Mouse (Mus musculus) forebrain, embryonic 15.5 days (tissue): ENCODE measurements around the gene Gm10260. TPM values are rescaled to one million over a fixed set of nuclear protein-coding genes. Genes with fewer than 3 reads are reported as not detected.

Experiments
- ATAC-seq: fragments of 200-750 bp; cut with Nextera tagmentation; replicated peaks from 2 replicates; pipeline ENCODE4 v1.8.0; 2017; ENCODE audit warnings: mild to moderate bottlenecking, moderate TSS enrichment, moderate library complexity
- H3K27ac ChIP-seq: fragments of 300-500 bp; sonication (generic); replicated peaks from 2 replicates; pipeline ENCODE4 v1.5.1; 2015; ENCODE audit warnings: mild to moderate bottlenecking, inconsistent platforms
- H3K27me3 ChIP-seq: fragments of 300-500 bp; sonication (generic); 2 replicates; pipeline ENCODE4 v1.6.1; 2015; ENCODE audit warnings: inconsistent platforms
- H3K36me3 ChIP-seq: fragments of 300-500 bp; sonication (generic); 2 replicates; pipeline ENCODE4 v1.6.1; 2015; ENCODE audit warnings: mild to moderate bottlenecking, inconsistent platforms
- H3K4me1 ChIP-seq: fragments of 300-500 bp; sonication (generic); 2 replicates; pipeline ENCODE4 v1.6.1; 2015; ENCODE audit warnings: inconsistent platforms
- H3K4me2 ChIP-seq: fragments of 300-500 bp; sonication (generic); replicated peaks from 2 replicates; pipeline ENCODE4 v1.6.1; 2015; ENCODE audit warnings: mild to moderate bottlenecking, inconsistent platforms
- H3K4me3 ChIP-seq: fragments of 300-500 bp; sonication (generic); 2 replicates; pipeline ENCODE4 v1.5.1; 2015; ENCODE audit warnings: mild to moderate bottlenecking, inconsistent platforms
- H3K9ac ChIP-seq: fragments of 300-500 bp; sonication (generic); replicated peaks from 2 replicates; pipeline ENCODE4 v1.6.1; 2015; ENCODE audit warnings: mild to moderate bottlenecking, inconsistent platforms
- H3K9me3 ChIP-seq: fragments of 300-500 bp; sonication (generic); 2 replicates; pipeline ENCODE4 v1.6.1; 2016; ENCODE audit warnings: inconsistent platforms
- WGBS: fragments of 180-500 bp; shearing (Covaris S2); methylation state at CpG from one replicate; pipeline ENCODE4 v1.1.7; 2015; ENCODE audit warnings: mixed read lengths; 5-methylcytosine and 5-hydroxymethylcytosine counted together
- polyA plus RNA-seq: library from polyadenylated mRNA; unstranded; fragments of >200 nt; fragmentation: Nextera tagmentation; extraction: Ambion mirVana; gene quantifications from 2 replicates; pipeline ENCODE4 v1.2.1, GENCODE M21; 2015

Gm10260 gene
- polyA plus RNA-seq, 1 experiment from 2014 or later = 0.59 TPM

- Histone ChIP-seq H3K27ac (no peak overlapping the region), H3K27me3 (no peaks in the 10 kb centered on the region), H3K9ac (no peak overlapping the region), H3K9me3 (no peaks in the 10 kb centered on the region), H3K36me3 (no peaks in the 10 kb centered on the region), H3K4me3 (no peak overlapping the region), H3K4me2 (no peak overlapping the region), H3K4me1 (no peaks in the 10 kb centered on the region; the same call in 1 of the 2 replicates)
- ATAC-seq = no peak
- 85% methylated on average over 7 of the region's 7 CpGs for WGBS
Measured at GRCm38 (mm10) chr13:97781637-97782036, 21.2 kb upstream of the Gm10260 start.

DNA sequence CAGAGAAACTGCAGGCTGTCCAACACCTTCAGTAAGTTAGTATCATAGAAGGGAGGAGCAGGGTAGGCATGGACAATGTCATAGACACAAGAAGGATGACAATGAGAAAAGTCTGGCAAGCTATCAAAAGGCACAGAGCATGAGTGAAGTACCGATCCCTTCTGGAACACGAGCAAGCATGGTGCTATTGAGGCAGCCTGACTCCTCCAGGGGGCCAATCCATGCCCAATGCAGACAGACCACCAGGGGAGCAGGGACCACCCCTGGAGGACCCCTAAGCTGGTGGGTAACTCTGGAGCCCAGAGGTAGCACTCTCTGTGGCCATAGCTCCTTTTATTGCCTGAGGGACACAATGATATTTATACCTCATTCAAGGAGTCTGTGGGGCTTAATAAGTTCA is 20.1 kb upstream of the Gm10260 start:
- Histone ChIP-seq H3K4me3 (no peak overlapping the region), H3K27ac (no peak overlapping the region), H3K36me3 (no peaks in the 10 kb centered on the region), H3K4me2 (no peak overlapping the region), H3K4me1 (no peaks in the 10 kb centered on the region; the same call in 1 of the 2 replicates), H3K27me3 (no peaks in the 10 kb centered on the region), H3K9ac (no peak overlapping the region), H3K9me3 (no peaks in the 10 kb centered on the region)
- no peak for ATAC-seq
- 61% methylated on average over 2 of the region's 2 CpGs for WGBS

GRCm38 (mm10) chr13:97779657-97780445 is 19.4 kb upstream of the Gm10260 start:
- Histone ChIP-seq H3K4me1 (peaks cover 4% of the 10 kb centered on the region; the same call in 1 of the 2 replicates), H3K4me2 (no peak overlapping the region), H3K9me3 (no peaks in the 10 kb centered on the region), H3K27ac (no peak overlapping the region), H3K27me3 (no peaks in the 10 kb centered on the region), H3K9ac (no peak overlapping the region), H3K4me3 (no peak overlapping the region), H3K36me3 (no peaks in the 10 kb centered on the region)
- no peak for ATAC-seq
- WGBS = 83% methylated on average over 8 of the region's 8 CpGs

GRCm38 (mm10) chr13:97778698-97779194 is 18.3 kb upstream of the Gm10260 start:
- Histone ChIP-seq H3K4me2 (no peak overlapping the region), H3K4me1 (peaks cover 6% of the 10 kb centered on the region; the same call in 1 of the 2 replicates), H3K27me3 (no peaks in the 10 kb centered on the region), H3K27ac (no peak overlapping the region), H3K9me3 (no peaks in the 10 kb centered on the region), H3K9ac (no peak overlapping the region), H3K4me3 (no peak overlapping the region), H3K36me3 (no peaks in the 10 kb centered on the region)
- 95% methylated on average over 5 of the region's 5 CpGs for WGBS
- ATAC-seq = no peak

DNA sequence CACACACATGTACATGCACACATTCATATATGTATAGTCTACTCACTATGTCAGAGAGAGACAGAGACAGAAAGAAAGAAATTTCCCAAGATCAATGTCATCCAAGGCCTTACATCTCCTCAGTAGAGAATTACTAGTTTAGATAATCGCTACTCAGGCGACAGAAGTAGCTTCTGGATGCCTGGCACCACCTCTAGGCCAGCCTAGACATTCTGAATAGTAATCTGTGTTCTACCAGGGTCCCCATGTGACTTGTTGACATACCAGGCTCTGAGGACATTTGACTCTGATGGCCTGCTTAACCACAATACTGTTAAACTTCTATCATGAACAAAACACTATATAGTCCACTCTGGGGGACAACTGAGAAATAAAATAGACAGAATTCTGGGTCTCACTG is 17.2 kb upstream of the Gm10260 start:
- H3K27me3 ChIP-seq = no peaks in the 10 kb centered on the region
- ATAC-seq = no peak
- H3K4me3 ChIP-seq = no peak overlapping the region
- H3K9ac ChIP-seq = no peak overlapping the region
- no peak overlapping the region for H3K4me2 ChIP-seq
- no peaks in the 10 kb centered on the region for H3K9me3 ChIP-seq
- H3K27ac ChIP-seq = no peak overlapping the region
- peaks cover 6% of the 10 kb centered on the region; the same call in 1 of the 2 replicates for H3K4me1 ChIP-seq
- no peaks in the 10 kb centered on the region for H3K36me3 ChIP-seq
- WGBS = 81% methylated on average over 2 of the region's 2 CpGs

DNA sequence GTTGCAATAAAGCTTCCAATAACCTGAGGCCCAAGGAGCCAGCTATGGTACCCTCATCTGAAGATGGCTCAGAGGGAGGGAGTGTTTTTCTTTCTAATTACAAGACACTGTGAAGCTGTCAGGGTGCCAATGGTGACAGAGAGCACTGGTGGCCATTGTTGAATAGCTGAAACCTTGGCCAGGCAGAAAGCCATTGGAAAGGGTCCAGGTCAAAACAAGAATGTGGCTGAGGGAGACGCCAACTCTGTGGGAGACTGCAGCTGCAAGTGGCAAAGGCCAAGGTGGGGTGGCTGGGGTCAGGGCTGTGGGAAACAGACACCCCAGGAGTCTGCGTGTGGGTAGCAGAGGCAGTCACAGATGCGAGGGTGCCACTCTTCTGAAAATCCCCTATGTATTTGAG is 16.3 kb upstream of the Gm10260 start:
- H3K27me3 ChIP-seq = no peaks in the 10 kb centered on the region
- no peak overlapping the region for H3K9ac ChIP-seq
- no peak overlapping the region for H3K4me2 ChIP-seq
- no peaks in the 10 kb centered on the region for H3K36me3 ChIP-seq
- WGBS = 56% methylated on average over 3 of the region's 3 CpGs
- no peaks in the 10 kb centered on the region for H3K9me3 ChIP-seq
- peaks cover 6% of the 10 kb centered on the region; the same call in 1 of the 2 replicates for H3K4me1 ChIP-seq
- no peak for ATAC-seq
- no peak overlapping the region for H3K27ac ChIP-seq
- H3K4me3 ChIP-seq = no peak overlapping the region

- 95% methylated on average over 8 of the region's 8 CpGs for WGBS
- H3K9ac ChIP-seq = no peak overlapping the region
- no peak overlapping the region for H3K4me3 ChIP-seq
- H3K4me2 ChIP-seq = no peak overlapping the region
- no peaks in the 10 kb centered on the region for H3K9me3 ChIP-seq
- H3K27me3 ChIP-seq = no peaks in the 10 kb centered on the region
- no peak for ATAC-seq
- H3K36me3 ChIP-seq = no peaks in the 10 kb centered on the region
- no peak overlapping the region for H3K27ac ChIP-seq
- peaks cover 6% of the 10 kb centered on the region; the same call in 1 of the 2 replicates for H3K4me1 ChIP-seq
Measured at GRCm38 (mm10) chr13:97775907-97776306, 15.5 kb upstream of the Gm10260 start.

GRCm38 (mm10) chr13:97774740-97775425 is 14.5 kb upstream of the Gm10260 start:
- Histone ChIP-seq H3K4me1 (peaks cover 6% of the 10 kb centered on the region; the same call in 1 of the 2 replicates), H3K27ac (peak overlapping the region; percentile 67), H3K4me3 (no peak overlapping the region), H3K4me2 (no peak overlapping the region), H3K36me3 (no peaks in the 10 kb centered on the region), H3K27me3 (no peaks in the 10 kb centered on the region), H3K9me3 (no peaks in the 10 kb centered on the region), H3K9ac (no peak overlapping the region)
- 47% methylated on average over 10 of the region's 10 CpGs for WGBS
- ATAC-seq = peak; percentile 86

DNA sequence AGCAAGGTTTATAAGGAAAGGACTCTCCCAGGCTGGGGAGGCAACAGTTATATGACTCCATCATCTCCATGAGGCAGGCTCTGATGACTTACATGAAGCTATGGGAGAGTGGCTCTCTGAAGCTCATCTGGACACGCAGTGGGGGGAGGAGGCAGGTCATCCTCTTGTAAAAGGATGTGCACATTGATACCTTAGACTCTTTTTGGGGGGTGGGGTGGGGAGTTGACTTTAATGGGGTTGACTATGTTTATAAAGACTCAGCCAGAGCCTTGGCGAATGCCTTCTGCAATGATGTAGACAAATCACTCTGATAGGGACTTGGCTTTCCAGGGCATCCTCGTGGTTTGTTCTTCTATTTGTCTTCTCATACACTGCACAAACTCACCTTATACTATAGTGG is 8.8 kb upstream of the Gm10260 start:
- no peak overlapping the region for H3K4me2 ChIP-seq
- no peaks in the 10 kb centered on the region for H3K9me3 ChIP-seq
- H3K27ac ChIP-seq = no peak overlapping the region
- H3K27me3 ChIP-seq = no peaks in the 10 kb centered on the region
- no peak for ATAC-seq
- no peak overlapping the region for H3K4me3 ChIP-seq
- WGBS = 86% methylated on average over 3 of the region's 3 CpGs
- H3K36me3 ChIP-seq = no peaks in the 10 kb centered on the region
- H3K9ac ChIP-seq = no peak overlapping the region
- H3K4me1 ChIP-seq = peaks cover 9% of the 10 kb centered on the region; the same call in 1 of the 2 replicates

DNA sequence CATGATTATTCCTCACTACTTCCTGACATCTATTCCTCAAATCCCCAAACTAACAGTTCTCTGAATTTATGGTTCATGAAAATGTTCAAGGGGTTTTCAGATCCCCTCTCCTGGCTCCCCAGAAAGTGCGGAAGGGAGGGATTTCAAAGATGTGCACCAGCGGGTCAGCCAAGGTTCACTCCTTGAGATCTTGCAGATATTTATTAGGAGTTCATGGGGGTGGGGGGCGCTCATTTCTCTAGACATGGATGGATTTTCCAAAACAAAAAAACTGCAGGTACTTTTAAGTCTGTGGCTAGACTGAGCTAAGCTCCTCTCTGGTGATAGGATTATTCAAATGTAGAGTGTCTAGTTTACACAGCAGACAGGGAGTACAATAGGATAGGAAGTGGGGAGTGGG is 8.4 kb upstream of the Gm10260 start:
- no peak overlapping the region for H3K4me3 ChIP-seq
- WGBS = 68% methylated on average over 3 of the region's 3 CpGs
- H3K9me3 ChIP-seq = no peaks in the 10 kb centered on the region
- peaks cover 12% of the 10 kb centered on the region; the same call in 1 of the 2 replicates for H3K4me1 ChIP-seq
- H3K9ac ChIP-seq = no peak overlapping the region
- H3K27ac ChIP-seq = no peak overlapping the region; the same call in 1 of the 2 replicates
- no peak overlapping the region for H3K4me2 ChIP-seq
- H3K27me3 ChIP-seq = no peaks in the 10 kb centered on the region
- H3K36me3 ChIP-seq = no peaks in the 10 kb centered on the region
- ATAC-seq = no peak

DNA sequence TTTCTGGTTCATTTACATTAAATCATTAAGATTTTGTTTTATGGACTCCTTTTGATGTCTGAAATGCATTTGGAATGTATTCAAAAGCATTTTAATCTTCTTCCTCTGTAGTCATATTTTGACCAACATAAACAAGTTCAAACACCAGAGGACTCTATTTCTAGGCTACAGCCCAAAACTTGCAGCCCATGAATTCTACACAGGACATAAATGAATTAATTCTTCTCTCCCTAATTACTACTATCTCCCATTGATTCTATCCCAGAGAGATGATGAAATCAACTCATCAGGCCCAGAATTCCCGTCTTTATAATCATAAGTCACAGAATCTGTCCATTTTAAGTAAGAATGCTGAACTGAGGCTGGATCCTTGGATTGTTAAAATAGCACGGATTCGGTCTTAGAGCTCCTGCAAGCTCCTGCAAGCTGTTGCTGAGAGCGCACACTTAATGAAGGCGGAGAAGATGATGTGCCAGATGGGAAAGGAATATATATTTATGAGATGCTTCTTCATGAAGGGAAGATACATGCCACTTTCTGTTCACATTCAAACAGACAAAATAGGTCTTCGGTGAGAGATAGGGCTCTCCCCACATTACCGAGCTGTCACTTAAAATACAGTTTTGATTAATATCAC is 7.7 kb upstream of the Gm10260 start:
- no peak overlapping the region for H3K9ac ChIP-seq
- no peak overlapping the region for H3K4me3 ChIP-seq
- no peaks in the 10 kb centered on the region for H3K27me3 ChIP-seq
- H3K9me3 ChIP-seq = no peaks in the 10 kb centered on the region
- H3K27ac ChIP-seq = no peak overlapping the region; the same call in 1 of the 2 replicates
- no peaks in the 10 kb centered on the region for H3K36me3 ChIP-seq
- H3K4me1 ChIP-seq = peaks cover 18% of the 10 kb centered on the region
- no peak for ATAC-seq
- 62% methylated on average over 7 of the region's 7 CpGs for WGBS
- H3K4me2 ChIP-seq = no peak overlapping the region

- Histone ChIP-seq H3K9me3 (no peaks in the 10 kb centered on the region), H3K9ac (no peak overlapping the region), H3K27ac (no peak overlapping the region), H3K4me3 (no peak overlapping the region), H3K36me3 (no peaks in the 10 kb centered on the region), H3K4me2 (no peak overlapping the region), H3K27me3 (no peaks in the 10 kb centered on the region), H3K4me1 (peaks cover 19% of the 10 kb centered on the region)
- 92% methylated on average over 3 of the region's 3 CpGs for WGBS
- ATAC-seq = no peak
Measured at GRCm38 (mm10) chr13:97766600-97766999, 6.2 kb upstream of the Gm10260 start.
